Mouse (Mus musculus) heart, postnatal 0 days (tissue): ENCODE data around the gene Hoxc6.

Experiments used
- CTCF ChIP-seq: IDR thresholded peaks from 2 replicates; pipeline ENCODE4 v1.5.1; 2016; ENCODE audit warnings: antibody characterized with exemption, control low read depth, low read depth
- EP300 ChIP-seq: IDR thresholded peaks from 2 replicates; pipeline ENCODE4 v1.6.1; 2016; ENCODE audit warnings: antibody characterized with exemption, low read depth

GRCm38 (mm10) chr15:103020899-103021418 lies 22.9 kb downstream of the Hoxc6 start:
- TF ChIP-seq EP300 (no peak), CTCF (no peak)
